Mouse (Mus musculus): ENCODE measurements around the gene Tspan4. TPM values are rescaled to one million over a fixed set of nuclear protein-coding genes. Genes with fewer than 3 reads are reported as not detected.

Tspan4 gene
- polyA plus RNA-seq, 1 experiment from 2014 or later, result 28.5 TPM

Other genes with a start within 250 kb of the Tspan4 start
- 63.0 and 67.4 TPM in 2 replicates for gene Phrf1, start 246.5 kb upstream of the Tspan4 start, polyA plus RNA-seq (2015; fragmentation: Nextera tagmentation; extraction: Ambion mirVana)
- gene Irf7, start 208.8 kb upstream of the Tspan4 start, polyA plus RNA-seq (2015; fragmentation: Nextera tagmentation; extraction: Ambion mirVana), result 46.6 and 46.7 TPM in 2 replicates
- gene Cdhr5, start 198.5 kb upstream of the Tspan4 start, polyA plus RNA-seq (2015; fragmentation: Nextera tagmentation; extraction: Ambion mirVana), result 0.42 and 0.73 TPM in 2 replicates
- 3.9 and 5.0 TPM in 2 replicates for gene Sct, start 196.1 kb upstream of the Tspan4 start, polyA plus RNA-seq (2015; fragmentation: Nextera tagmentation; extraction: Ambion mirVana)
- 0.33 and 0.40 TPM in 2 replicates for gene Drd4, start 183.2 kb upstream of the Tspan4 start, polyA plus RNA-seq (2015; fragmentation: Nextera tagmentation; extraction: Ambion mirVana)
- gene Deaf1, start 147.6 kb upstream of the Tspan4 start, polyA plus RNA-seq (2015; fragmentation: Nextera tagmentation; extraction: Ambion mirVana), result 25.6 and 27.6 TPM in 2 replicates
- 43.0 and 45.6 TPM in 2 replicates for gene Tmem80, start 147.5 kb upstream of the Tspan4 start, polyA plus RNA-seq (2015; fragmentation: Nextera tagmentation; extraction: Ambion mirVana)
- 8.1 and 10.4 TPM in 2 replicates for gene Eps8l2, start 136.4 kb upstream of the Tspan4 start, polyA plus RNA-seq (2015; fragmentation: Nextera tagmentation; extraction: Ambion mirVana)
- 379 and 423 TPM in 2 replicates for gene Taldo1, start 83.0 kb upstream of the Tspan4 start, polyA plus RNA-seq (2015; fragmentation: Nextera tagmentation; extraction: Ambion mirVana)
- gene Gatd1, start 61.1 kb upstream of the Tspan4 start, polyA plus RNA-seq (2015; fragmentation: Nextera tagmentation; extraction: Ambion mirVana), result 52.1 and 53.8 TPM in 2 replicates
- gene Cend1, start 45.7 kb upstream of the Tspan4 start, polyA plus RNA-seq (2015; fragmentation: Nextera tagmentation; extraction: Ambion mirVana), result 0.24 and 0.26 TPM in 2 replicates
- 19.0 and 19.1 TPM in 2 replicates for gene Slc25a22, start 37.3 kb upstream of the Tspan4 start, polyA plus RNA-seq (2015; fragmentation: Nextera tagmentation; extraction: Ambion mirVana)
- 13.2 and 14.2 TPM in 2 replicates for gene Pidd1, start 31.2 kb upstream of the Tspan4 start, polyA plus RNA-seq (2015; fragmentation: Nextera tagmentation; extraction: Ambion mirVana)
- gene Rplp2, start 27.9 kb upstream of the Tspan4 start, polyA plus RNA-seq (2015; fragmentation: Nextera tagmentation; extraction: Ambion mirVana), result 2,028 and 2,062 TPM in 2 replicates
- gene Pnpla2, start 20.0 kb upstream of the Tspan4 start, polyA plus RNA-seq (2015; fragmentation: Nextera tagmentation; extraction: Ambion mirVana), result 49.2 and 50.5 TPM in 2 replicates
- 6.1 and 8.9 TPM in 2 replicates for gene Cracr2b, start 14.1 kb upstream of the Tspan4 start, polyA plus RNA-seq (2015; fragmentation: Nextera tagmentation; extraction: Ambion mirVana)
- gene Cd151, start 7.8 kb upstream of the Tspan4 start, polyA plus RNA-seq (2015; fragmentation: Nextera tagmentation; extraction: Ambion mirVana), result 11.7 and 13.0 TPM in 2 replicates
- 73.5 and 85.3 TPM in 2 replicates for gene Polr2l, start 108 bp upstream of the Tspan4 start, polyA plus RNA-seq (2015; fragmentation: Nextera tagmentation; extraction: Ambion mirVana)
- 20.3 and 25.4 TPM in 2 replicates for gene Chid1, start 64.6 kb downstream of the Tspan4 start, polyA plus RNA-seq (2015; fragmentation: Nextera tagmentation; extraction: Ambion mirVana)
- gene Ap2a2, start 86.9 kb downstream of the Tspan4 start, polyA plus RNA-seq (2015; fragmentation: Nextera tagmentation; extraction: Ambion mirVana), result 39.4 and 40.1 TPM in 2 replicates
- 0.09 and 0.13 TPM in 2 replicates for gene Muc6, start 180.1 kb downstream of the Tspan4 start, polyA plus RNA-seq (2015; fragmentation: Nextera tagmentation; extraction: Ambion mirVana)
- gene Muc2, start 215.1 kb downstream of the Tspan4 start, polyA plus RNA-seq (2015; fragmentation: Nextera tagmentation; extraction: Ambion mirVana), result 0.17 and 0.27 TPM in 2 replicates

Measured in thymus, postnatal 0 days (tissue).